Mouse (Mus musculus) cerebellum, postnatal 10 days (tissue): ENCODE results near the gene Olfr47.
"Not testable (repeated sequence)": the region's sequence is repeated elsewhere in the genome, so short reads cannot be mapped to it uniquely, and the experiment has no call there.

ENCODE experiments used
- DNase-seq, 2 experiments: peaks; one replicate each; pipeline ENCODE4 v3.0.0; 2021; ENCODE audit warnings: mixed read lengths in 2 of 2

Gene Olfr47

GRCm38 (mm10) chr6:43231255-43231654, at the start of gene Olfr47:
Gene Olfr47 (plus strand): TSS chr6:43231529.
- not testable (repeated sequence) for DNase-seq

- no peak for DNase-seq
Observed at GRCm38 (mm10) chr6:43190986-43191385, 40.3 kb upstream of the Olfr47 start.

GRCm38 (mm10) chr6:43196781-43197180, 34.5 kb upstream of the Olfr47 start, which contains the start of gene Olfr435:
Gene Olfr435 (plus strand): TSS chr6:43197146.
- DNase-seq = no peak

DNA sequence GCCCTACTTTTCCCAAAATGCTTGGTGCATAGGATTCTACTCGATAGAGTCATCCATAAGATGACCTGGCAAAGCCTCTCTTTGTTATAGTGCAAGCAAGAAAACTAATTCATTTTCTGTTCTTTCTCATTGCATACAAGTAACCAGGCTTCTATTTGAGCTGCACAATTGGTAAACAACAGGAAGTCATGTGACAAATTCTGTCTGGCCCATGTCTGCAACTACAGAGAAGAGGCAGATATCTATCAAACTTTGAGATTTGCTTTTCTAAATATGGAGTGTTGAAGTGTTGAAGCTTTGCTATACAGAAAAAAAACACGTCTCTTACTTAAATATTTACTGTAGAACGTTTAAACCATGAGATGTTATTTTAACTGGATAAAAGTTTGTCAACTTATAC, 33.2 kb upstream of the Olfr47 start:
- DNase-seq = no peak

GRCm38 (mm10) chr6:43202786-43203185, 28.5 kb upstream of the Olfr47 start:
- DNase-seq = no peak

DNA sequence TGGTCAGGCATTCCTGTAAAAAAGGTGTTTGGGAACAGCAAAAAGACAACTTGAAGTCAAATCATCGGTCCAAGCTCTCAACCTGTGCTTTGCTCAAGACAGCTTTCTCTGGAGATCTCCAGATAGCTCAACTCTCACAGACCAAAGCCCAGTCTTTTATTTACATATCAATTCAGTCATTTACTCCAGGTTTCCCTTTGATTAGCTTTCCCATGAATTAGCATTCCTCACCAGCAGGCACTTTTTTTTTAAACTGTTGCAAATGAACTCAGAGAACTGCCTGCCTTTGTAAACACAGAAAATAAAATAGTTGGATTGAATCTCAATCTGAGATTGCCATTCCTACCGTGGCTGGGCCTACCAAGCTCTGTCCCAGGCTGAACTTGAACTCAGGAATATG, 26.0 kb upstream of the Olfr47 start:
- no peak for DNase-seq

DNA sequence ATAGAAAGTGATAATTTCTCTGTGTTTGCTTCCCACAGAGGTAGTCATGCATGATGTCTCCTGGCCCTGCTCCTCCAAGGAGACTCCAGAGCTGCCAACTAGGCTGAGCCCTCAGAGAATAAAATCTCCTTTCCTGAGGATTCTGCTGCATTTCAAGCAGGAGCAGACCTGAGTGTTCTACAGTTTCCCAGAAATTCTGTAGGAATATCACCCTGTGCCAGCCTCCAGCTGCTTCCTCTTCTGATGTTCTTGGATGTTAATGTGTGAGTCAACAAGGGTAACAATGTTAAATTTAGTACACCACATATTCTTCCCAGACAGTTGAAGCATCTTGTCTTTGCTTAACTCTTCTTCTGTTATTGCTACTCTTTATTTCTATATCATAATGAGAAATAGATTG, 18.5 kb upstream of the Olfr47 start, which contains the start of gene Olfr434:
TSS of gene Olfr434 (plus strand) at position 149 of the 400 bp plus-strand sequence.
- DNase-seq = not testable (repeated sequence)

- DNase-seq = peak; percentile 57 to 63
Observed at GRCm38 (mm10) chr6:43242061-43242460, 10.7 kb downstream of the Olfr47 start.

- DNase-seq = no peak
Observed at GRCm38 (mm10) chr6:43247396-43247795, 16.1 kb downstream of the Olfr47 start.

DNA sequence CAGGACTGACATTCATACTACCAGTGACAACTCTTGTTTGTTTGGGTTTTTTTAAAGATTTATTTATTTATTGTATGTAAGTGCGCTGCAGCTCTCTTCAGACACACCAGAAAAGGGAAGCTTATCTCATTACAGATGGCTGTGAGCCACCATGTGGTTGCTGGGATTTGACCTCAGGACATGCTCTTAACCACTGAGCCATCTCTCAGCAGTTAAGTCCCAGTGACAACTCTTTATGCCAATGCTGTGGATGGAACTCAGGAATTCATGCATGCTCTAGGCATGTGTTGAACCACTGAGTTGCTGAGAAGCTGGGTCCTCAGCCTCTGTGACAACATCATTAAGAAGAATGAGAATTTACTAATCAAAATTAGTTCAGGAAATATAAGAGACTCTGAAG, 21.7 kb downstream of the Olfr47 start:
- DNase-seq = no peak

GRCm38 (mm10) chr6:43254193-43254926, 23.0 kb downstream of the Olfr47 start:
- DNase-seq = peak; percentile 14 to 49

- DNase-seq = no peak
Observed at GRCm38 (mm10) chr6:43260756-43261155, 29.4 kb downstream of the Olfr47 start.

DNA sequence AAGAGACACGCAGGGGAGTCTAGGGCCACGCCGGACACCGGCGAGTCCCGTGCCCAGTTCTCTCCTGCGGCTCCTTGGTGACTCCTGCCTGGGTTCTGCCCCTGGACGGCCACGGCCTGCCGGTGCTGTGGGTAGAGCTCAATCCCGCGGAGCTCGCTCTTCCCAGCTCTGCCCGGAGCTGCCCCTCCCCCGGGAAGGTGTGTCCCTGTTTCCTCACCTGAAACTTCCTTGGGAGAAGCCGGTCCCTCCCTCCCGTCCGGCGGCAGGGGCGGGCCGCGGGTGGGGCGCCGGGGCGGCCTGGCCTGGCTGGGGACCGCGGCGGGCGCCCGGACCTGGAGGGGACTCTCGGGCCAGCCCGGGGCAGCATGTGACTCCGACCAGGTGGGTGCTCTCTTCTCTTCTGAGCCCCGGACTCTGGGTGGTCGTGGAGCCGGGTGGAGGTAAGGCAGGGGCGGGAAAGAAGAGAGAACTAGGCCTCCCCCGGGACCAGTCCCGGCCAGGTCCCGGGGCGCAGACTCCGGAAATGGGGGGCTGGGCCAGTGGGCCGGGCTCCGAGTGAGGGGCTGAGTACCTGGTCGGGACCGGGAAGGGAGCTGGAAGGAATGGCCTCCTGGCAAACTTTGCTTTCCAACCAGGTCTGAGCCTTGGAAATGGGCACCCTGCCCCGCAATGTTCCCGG, 34.2 kb downstream of the Olfr47 start, which contains the start of gene Arhgef5:
TSS of gene Arhgef5 (plus strand) at position 220 of the 679 bp plus-strand sequence.
- DNase-seq = peak; percentile 32 to 33

- DNase-seq = peak in 1 of 2 experiments; percentile 8
Observed at GRCm38 (mm10) chr6:43266356-43266755, 35.0 kb downstream of the Olfr47 start.

- DNase-seq = no peak
Observed at GRCm38 (mm10) chr6:43272597-43272996, 41.3 kb downstream of the Olfr47 start.

GRCm38 (mm10) chr6:43274123-43274522, 42.8 kb downstream of the Olfr47 start:
- DNase-seq = no peak

- DNase-seq = peak; percentile 23 to 33
Observed at GRCm38 (mm10) chr6:43278247-43278646, 46.9 kb downstream of the Olfr47 start.

DNA sequence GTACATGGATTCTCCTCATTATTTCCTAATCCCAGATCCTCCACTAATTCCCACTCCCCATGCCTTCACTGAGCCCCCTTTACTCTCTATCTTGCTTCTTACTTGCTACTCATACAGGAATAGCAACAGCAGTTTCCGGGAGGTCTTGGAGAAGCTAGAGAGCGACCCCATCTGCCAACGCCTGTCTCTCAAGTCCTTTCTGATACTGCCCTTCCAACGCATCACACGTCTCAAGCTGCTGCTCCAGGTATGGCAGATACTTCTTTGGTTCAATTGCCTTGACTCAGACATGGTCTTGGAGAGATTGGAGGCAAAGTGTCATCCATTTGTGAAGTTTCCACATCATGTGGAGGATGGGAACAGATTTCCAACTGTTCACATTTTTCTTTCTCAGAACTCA, 49.2 kb downstream of the Olfr47 start:
- no peak for DNase-seq
